Mouse (Mus musculus): ENCODE measurements around the gene Gm5478. TPM values are rescaled to one million over a fixed set of nuclear protein-coding genes. Genes with fewer than 3 reads are reported as not detected.
"Not testable (repeated sequence)": the region's sequence is repeated elsewhere in the genome, so short reads cannot be mapped to it uniquely, and the experiment has no call there.

Gene Gm5478
- not detected in 2 replicates for polyA plus RNA-seq (2015; fragmentation: Nextera tagmentation; extraction: Ambion mirVana)

DNA sequence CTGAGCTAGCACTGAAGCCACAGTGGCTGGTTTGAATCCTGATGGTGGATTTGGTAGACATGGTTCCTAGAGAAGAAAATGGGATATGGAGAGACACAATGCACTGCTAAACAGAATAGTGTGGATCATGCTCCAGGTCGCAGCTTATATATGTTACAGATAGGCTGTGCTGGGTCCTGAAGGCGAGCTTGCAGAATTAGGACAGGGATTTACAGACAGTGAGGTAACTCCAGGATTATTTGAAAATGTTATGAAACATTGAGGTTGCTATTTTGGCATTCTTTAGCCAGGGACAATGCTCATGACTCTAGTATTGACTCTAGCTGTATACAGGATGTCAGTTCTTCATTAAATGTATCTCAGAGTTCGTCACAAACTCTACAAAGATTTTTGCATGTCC lies at the start of gene Gm5478:
Gene Gm5478 (minus strand): TSS at position 101 of the 400 bp plus-strand sequence.
- H3K4me1 ChIP-seq = no peaks in the 10 kb centered on the region
- ATAC-seq (ENCODE audit: insufficient number of reproducible peaks, insufficient read depth, low FRiP score, low TSS enrichment, low read depth) = no peak
- 70% methylated on average over 3 of the region's 3 CpGs for WGBS
- H3K27me3 ChIP-seq = no peaks in the 10 kb centered on the region
- no peak within 1 kb of the TSS for H3K27ac ChIP-seq
- H3K9ac ChIP-seq = no peak within 1 kb of the TSS
- no peak within 1 kb of the TSS for H3K4me3 ChIP-seq
- H3K4me2 ChIP-seq = no peak within 1 kb of the TSS
- no peaks in the 10 kb centered on the region for H3K9me3 ChIP-seq
- H3K36me3 ChIP-seq = no peaks in the 10 kb centered on the region

DNA sequence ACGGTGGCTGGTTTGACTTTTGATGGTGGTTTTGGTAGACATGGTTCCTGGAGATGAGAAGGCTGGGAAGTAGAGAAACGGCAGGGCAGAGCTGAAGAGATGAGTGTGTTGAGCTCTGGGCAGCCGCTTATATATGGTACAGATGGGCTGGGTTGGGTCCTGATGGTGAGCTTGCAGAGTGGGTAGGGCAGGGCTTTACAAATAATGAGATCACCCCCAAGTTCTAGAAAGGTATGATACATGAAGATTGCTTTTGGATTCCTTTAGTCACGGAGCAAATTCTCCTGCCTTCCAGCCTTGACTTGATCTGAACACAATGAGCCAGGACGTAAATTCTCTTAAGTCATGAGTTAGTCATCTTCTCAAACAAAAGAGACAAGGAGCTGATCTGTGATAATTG lies 47.0 kb upstream of the Gm5478 start, which contains the start of gene Krt6a:
Gene Krt6a (minus strand): TSS at position 101 of the 400 bp plus-strand sequence.
- WGBS = 77% methylated on average over 5 of the region's 5 CpGs
- no peak within 1 kb of the TSS for H3K4me2 ChIP-seq
- H3K27ac ChIP-seq = no peak within 1 kb of the TSS
- H3K4me3 ChIP-seq = no peak within 1 kb of the TSS
- no peaks in the 10 kb centered on the region for H3K9me3 ChIP-seq
- peaks cover 4% of the 10 kb centered on the region; the same call in 1 of the 2 replicates for H3K4me1 ChIP-seq
- no peaks in the 10 kb centered on the region for H3K36me3 ChIP-seq
- no peak within 1 kb of the TSS for H3K9ac ChIP-seq
- ATAC-seq (ENCODE audit: insufficient number of reproducible peaks, insufficient read depth, low FRiP score, low TSS enrichment, low read depth) = no peak
- H3K27me3 ChIP-seq = no peaks in the 10 kb centered on the region; the same call in 1 of the 2 replicates

- not testable (repeated sequence) for ATAC-seq (ENCODE audit: insufficient number of reproducible peaks, insufficient read depth, low FRiP score, low TSS enrichment, low read depth); H3K4me1 ChIP-seq; H3K4me3 ChIP-seq; H3K36me3 ChIP-seq; H3K27me3 ChIP-seq; H3K4me2 ChIP-seq; H3K27ac ChIP-seq; H3K9me3 ChIP-seq; H3K9ac ChIP-seq
- WGBS = 92% methylated on average over 5 of the region's 5 CpGs
These were observed 43.3 kb upstream of the Gm5478 start for GRCm38 (mm10) chr15:101690460-101690859.

- WGBS = 73% methylated on average over 2 of the region's 2 CpGs
- Histone ChIP-seq H3K36me3 (no peaks in the 10 kb centered on the region), H3K9me3 (no peaks in the 10 kb centered on the region)
These were observed 41.0 kb upstream of the Gm5478 start for GRCm38 (mm10) chr15:101688161-101688560.

GRCm38 (mm10) chr15:101680187-101680586 lies 33.0 kb upstream of the Gm5478 start, which contains the start of gene Krt6b:
Gene Krt6b, minus strand, starts transcription at chr15:101680287.
- Histone ChIP-seq H3K9me3 (no peaks in the 10 kb centered on the region), H3K27me3 (no peaks in the 10 kb centered on the region; the same call in 1 of the 2 replicates), H3K9ac (no peak within 1 kb of the TSS), H3K4me2 (no peak within 1 kb of the TSS), H3K27ac (no peak within 1 kb of the TSS), H3K4me3 (no peak within 1 kb of the TSS), H3K4me1 (no peaks in the 10 kb centered on the region), H3K36me3 (no peaks in the 10 kb centered on the region)
- 86% methylated on average over 2 of the region's 2 CpGs for WGBS
- no peak for ATAC-seq (ENCODE audit: insufficient number of reproducible peaks, insufficient read depth, low FRiP score, low TSS enrichment, low read depth)

More at GRCm38 (mm10) chr15:101688161-101688560, 41.0 kb upstream of the Gm5478 start:
- Histone ChIP-seq H3K27ac (no peak overlapping the region), H3K9ac (no peak overlapping the region), H3K4me1 (no peaks in the 10 kb centered on the region), H3K4me2 (no peak overlapping the region), H3K4me3 (no peak overlapping the region), H3K27me3 (no peaks in the 10 kb centered on the region; the same call in 1 of the 2 replicates)
- ATAC-seq (ENCODE audit: insufficient number of reproducible peaks, insufficient read depth, low FRiP score, low TSS enrichment, low read depth) = no peak

DNA sequence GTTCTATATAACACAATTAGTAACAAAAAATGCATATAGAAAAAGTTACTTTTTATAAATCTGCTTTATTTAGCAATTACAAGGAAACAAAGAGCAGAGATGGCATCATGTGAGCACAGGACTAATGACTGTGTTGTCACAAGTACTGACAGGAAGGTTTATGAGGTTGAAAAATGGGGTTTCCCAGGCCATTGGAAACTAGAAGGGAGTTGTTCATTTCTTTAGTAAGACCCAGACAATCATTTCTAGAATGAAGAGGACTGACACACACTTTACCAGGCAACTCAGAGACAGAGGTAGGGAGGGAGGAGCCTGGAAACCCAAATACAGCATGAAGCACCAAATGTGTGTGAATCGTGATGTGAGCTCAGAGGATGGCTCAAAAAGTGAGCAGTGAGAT lies 28.8 kb upstream of the Gm5478 start:
- no peak overlapping the region for H3K4me2 ChIP-seq
- no peaks in the 10 kb centered on the region for H3K36me3 ChIP-seq
- H3K4me3 ChIP-seq = no peak overlapping the region
- H3K4me1 ChIP-seq = no peaks in the 10 kb centered on the region
- H3K9ac ChIP-seq = no peak overlapping the region
- no peaks in the 10 kb centered on the region for H3K9me3 ChIP-seq
- no peaks in the 10 kb centered on the region for H3K27me3 ChIP-seq
- WGBS = 81% methylated on average over 1 of the region's 1 CpGs
- H3K27ac ChIP-seq = no peak overlapping the region
- ATAC-seq (ENCODE audit: insufficient number of reproducible peaks, insufficient read depth, low FRiP score, low TSS enrichment, low read depth) = no peak

DNA sequence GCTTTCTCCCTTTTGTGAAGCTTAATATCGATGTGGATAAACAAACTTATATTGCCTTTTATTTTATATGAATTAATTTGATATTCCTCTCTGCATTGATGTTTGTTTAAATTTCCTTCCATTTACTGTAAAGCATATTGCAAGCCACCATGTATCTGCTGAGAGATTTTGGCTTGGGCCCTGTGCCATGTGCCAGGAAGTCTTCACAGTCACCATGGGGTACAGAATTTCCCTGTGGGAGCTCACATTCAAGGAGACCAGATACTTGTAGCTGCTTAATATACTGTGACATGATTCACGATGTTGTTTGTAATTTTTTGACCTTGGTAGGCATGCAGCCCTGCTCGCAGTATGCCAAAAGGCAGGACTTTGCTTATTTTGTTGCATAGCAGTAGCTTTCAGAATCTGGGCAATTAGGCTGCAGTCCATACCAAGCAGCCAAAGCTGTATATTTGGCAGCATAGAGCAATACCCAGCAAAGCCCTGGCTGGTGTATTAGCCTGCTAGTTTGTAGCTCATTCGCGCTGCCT lies 5.6 kb upstream of the Gm5478 start:
- Histone ChIP-seq H3K4me1 (no peaks in the 10 kb centered on the region), H3K4me3 (no peak overlapping the region), H3K9me3 (no peaks in the 10 kb centered on the region), H3K27me3 (no peaks in the 10 kb centered on the region), H3K4me2 (no peak overlapping the region), H3K36me3 (no peaks in the 10 kb centered on the region), H3K27ac (no peak overlapping the region), H3K9ac (no peak overlapping the region)
- WGBS = 93% methylated on average over 5 of the region's 5 CpGs
- no peak for ATAC-seq (ENCODE audit: insufficient number of reproducible peaks, insufficient read depth, low FRiP score, low TSS enrichment, low read depth)

GRCm38 (mm10) chr15:101627884-101628283 lies 19.3 kb downstream of the Gm5478 start, which contains the start of gene Gm5414:
Gene Gm5414, minus strand, starts transcription at chr15:101628188.
- H3K4me2 ChIP-seq = no peak within 1 kb of the TSS
- no peaks in the 10 kb centered on the region for H3K27me3 ChIP-seq
- ATAC-seq (ENCODE audit: insufficient number of reproducible peaks, insufficient read depth, low FRiP score, low TSS enrichment, low read depth) = no peak
- no peaks in the 10 kb centered on the region for H3K36me3 ChIP-seq
- no peak within 1 kb of the TSS for H3K9ac ChIP-seq
- no peak within 1 kb of the TSS for H3K27ac ChIP-seq
- 75% methylated on average over 2 of the region's 2 CpGs for WGBS
- H3K4me3 ChIP-seq = no peak within 1 kb of the TSS
- no peaks in the 10 kb centered on the region for H3K9me3 ChIP-seq
- no peaks in the 10 kb centered on the region for H3K4me1 ChIP-seq

- 65% methylated on average over 6 of the region's 6 CpGs for WGBS
- H3K4me3 ChIP-seq = no peak overlapping the region
- H3K4me2 ChIP-seq = no peak overlapping the region
- H3K9ac ChIP-seq = no peak overlapping the region
- no peak overlapping the region for H3K27ac ChIP-seq
- ATAC-seq (ENCODE audit: insufficient number of reproducible peaks, insufficient read depth, low FRiP score, low TSS enrichment, low read depth) = no peak
- no peaks in the 10 kb centered on the region for H3K4me1 ChIP-seq
- H3K27me3 ChIP-seq = no peaks in the 10 kb centered on the region
- no peaks in the 10 kb centered on the region for H3K9me3 ChIP-seq
- no peaks in the 10 kb centered on the region for H3K36me3 ChIP-seq
These were observed 48.1 kb downstream of the Gm5478 start for GRCm38 (mm10) chr15:101599123-101599522.

Small RNA genes within 50 kb of the gene (microRNA-seq; reads per million reads assigned to microRNA genes)
- gene Gm44342 (not detected), gene Gm44383 (not detected), gene Gm44479 (not detected)

Other genes starting within 250 kb of the Gm5478 start
- 19.6 and 23.1 TPM in 2 replicates for gene Krt7, start 236.3 kb downstream of the Gm5478 start, polyA plus RNA-seq (2015; fragmentation: Nextera tagmentation; extraction: Ambion mirVana)
- gene Krt87, start 208.6 kb downstream of the Gm5478 start, polyA plus RNA-seq (2015; fragmentation: Nextera tagmentation; extraction: Ambion mirVana) = 0.55 and 0.66 TPM in 2 replicates
- not detected in 2 replicates for gene Krt88, start 199.6 kb downstream of the Gm5478 start, polyA plus RNA-seq (2015; fragmentation: Nextera tagmentation; extraction: Ambion mirVana)
- not detected in 2 replicates for gene Krt81, start 183.6 kb downstream of the Gm5478 start, polyA plus RNA-seq (2015; fragmentation: Nextera tagmentation; extraction: Ambion mirVana)
- gene Krt86, start 173.9 kb downstream of the Gm5478 start, polyA plus RNA-seq (2015; fragmentation: Nextera tagmentation; extraction: Ambion mirVana) = 0.22 TPM in 1 of 2 replicates, not detected in the other
- not detected in 2 replicates for gene Krt83, start 155.9 kb downstream of the Gm5478 start, polyA plus RNA-seq (2015; fragmentation: Nextera tagmentation; extraction: Ambion mirVana)
- gene Gm49425, start 130.1 kb downstream of the Gm5478 start, polyA plus RNA-seq (2015; fragmentation: Nextera tagmentation; extraction: Ambion mirVana) = 1.0 TPM in 1 of 2 replicates, not detected in the other
- gene Krt84, start 114.6 kb downstream of the Gm5478 start, polyA plus RNA-seq (2015; fragmentation: Nextera tagmentation; extraction: Ambion mirVana) = not detected in 2 replicates
- not detected in 2 replicates for gene Krt82, start 96.7 kb downstream of the Gm5478 start, polyA plus RNA-seq (2015; fragmentation: Nextera tagmentation; extraction: Ambion mirVana)
- gene Krt90, start 84.4 kb downstream of the Gm5478 start, polyA plus RNA-seq (2015; fragmentation: Nextera tagmentation; extraction: Ambion mirVana) = 0.15 and 0.40 TPM in 2 replicates
- 0.96 and 1.6 TPM in 2 replicates for gene Krt75, start 73.5 kb downstream of the Gm5478 start, polyA plus RNA-seq (2015; fragmentation: Nextera tagmentation; extraction: Ambion mirVana)
- not detected in 2 replicates for gene Gm5414, start 19.2 kb downstream of the Gm5478 start, polyA plus RNA-seq (2015; fragmentation: Nextera tagmentation; extraction: Ambion mirVana)
- gene Krt6b, start 32.9 kb upstream of the Gm5478 start, polyA plus RNA-seq (2015; fragmentation: Nextera tagmentation; extraction: Ambion mirVana) = 0.41 TPM in 1 of 2 replicates, not detected in the other
- gene Krt6a, start 46.9 kb upstream of the Gm5478 start, polyA plus RNA-seq (2015; fragmentation: Nextera tagmentation; extraction: Ambion mirVana) = 29.7 and 31.8 TPM in 2 replicates
- 403 and 498 TPM in 2 replicates for gene Krt5, start 65.5 kb upstream of the Gm5478 start, polyA plus RNA-seq (2015; fragmentation: Nextera tagmentation; extraction: Ambion mirVana)
- 0.34 TPM in 1 of 2 replicates, not detected in the other for gene Krt71, start 95.7 kb upstream of the Gm5478 start, polyA plus RNA-seq (2015; fragmentation: Nextera tagmentation; extraction: Ambion mirVana)
- 0.40 TPM in 1 of 2 replicates, not detected in the other for gene Krt72, start 139.1 kb upstream of the Gm5478 start, polyA plus RNA-seq (2015; fragmentation: Nextera tagmentation; extraction: Ambion mirVana)
- gene Krt73, start 155.0 kb upstream of the Gm5478 start, polyA plus RNA-seq (2015; fragmentation: Nextera tagmentation; extraction: Ambion mirVana) = 1.2 and 1.4 TPM in 2 replicates
- 0.17 TPM in 1 of 2 replicates, not detected in the other for gene Krt2, start 170.8 kb upstream of the Gm5478 start, polyA plus RNA-seq (2015; fragmentation: Nextera tagmentation; extraction: Ambion mirVana)
- 30.3 and 54.6 TPM in 2 replicates for gene Krt1, start 203.4 kb upstream of the Gm5478 start, polyA plus RNA-seq (2015; fragmentation: Nextera tagmentation; extraction: Ambion mirVana)
- gene Krt77, start 222.3 kb upstream of the Gm5478 start, polyA plus RNA-seq (2015; fragmentation: Nextera tagmentation; extraction: Ambion mirVana) = 0.43 and 0.91 TPM in 2 replicates
- gene Krt76, start 245.5 kb upstream of the Gm5478 start, polyA plus RNA-seq (2015; fragmentation: Nextera tagmentation; extraction: Ambion mirVana) = 0.40 and 0.56 TPM in 2 replicates